Mouse (Mus musculus) lung, postnatal 0 days (tissue): ENCODE measurements around the gene Lpp. TPM values are rescaled to one million over a fixed set of nuclear protein-coding genes. Genes with fewer than 3 reads are reported as not detected.

Experiments
- ATAC-seq: fragments of 200-750 bp; cut with Nextera tagmentation; 2 replicates; pipeline ENCODE4 v1.8.0; 2017; ENCODE audit warnings: moderate library complexity
- DNase-seq: peaks from one replicate; pipeline ENCODE4 v3.0.0-alpha.2; 2016; ENCODE audit warnings: low spot score
- H3K27ac ChIP-seq: fragments of 300-500 bp; sonication (generic); 2 replicates; pipeline ENCODE4 v1.5.1; 2014; ENCODE audit warnings: antibody characterized with exemption, mild to moderate bottlenecking, low read length, mixed read lengths
- H3K27me3 ChIP-seq: fragments of 300-500 bp; sonication (generic); replicated peaks from 2 replicates; pipeline ENCODE4 v1.6.1; 2014; ENCODE audit warnings: low read length, mixed read lengths; ENCODE audit not compliant: insufficient read depth
- H3K36me3 ChIP-seq: fragments of 300-500 bp; sonication (generic); 2 replicates; pipeline ENCODE4 v1.6.1; 2014; ENCODE audit warnings: low read length, mixed read lengths; ENCODE audit not compliant: insufficient read depth
- H3K4me1 ChIP-seq: fragments of 300-500 bp; sonication (generic); 2 replicates; pipeline ENCODE4 v1.6.1; 2014; ENCODE audit warnings: antibody characterized with exemption, low read depth, low read length, mixed read lengths; ENCODE audit not compliant: insufficient read depth
- H3K4me2 ChIP-seq: fragments of 300-500 bp; sonication (generic); replicated peaks from 2 replicates; pipeline ENCODE4 v1.6.1; 2014; ENCODE audit warnings: low read depth, mild to moderate bottlenecking, low read length, moderate library complexity, mixed read lengths
- H3K4me3 ChIP-seq: fragments of 300-500 bp; sonication (generic); 2 replicates; pipeline ENCODE4 v1.5.1; 2014; ENCODE audit warnings: low read depth, low read length
- H3K9ac ChIP-seq: fragments of 300-500 bp; sonication (generic); replicated peaks from 2 replicates; pipeline ENCODE4 v1.6.1; 2014; ENCODE audit warnings: low read depth, mild to moderate bottlenecking
- H3K9me3 ChIP-seq: fragments of 300-500 bp; sonication (generic); 2 replicates; pipeline ENCODE4 v1.6.1; 2016; ENCODE audit warnings: low read length, mixed read lengths
- CTCF ChIP-seq: IDR thresholded peaks from 2 replicates; pipeline ENCODE4 v1.5.1; 2016; ENCODE audit warnings: antibody characterized with exemption, mild to moderate bottlenecking
- EP300 ChIP-seq: IDR thresholded peaks from 2 replicates; pipeline ENCODE4 v1.6.1; 2016; ENCODE audit warnings: antibody characterized with exemption, mild to moderate bottlenecking, control low read depth
- WGBS: fragments of 180-500 bp; shearing (Covaris S2); extraction: QIAGEN DNeasy Blood & Tissue Kit; methylation state at CpG from one replicate; pipeline ENCODE4 v1.1.7; 2014; 5-methylcytosine and 5-hydroxymethylcytosine counted together
- polyA plus RNA-seq: library from polyadenylated mRNA; unstranded; fragments of >200 nt; fragmentation: Nextera tagmentation; extraction: Ambion mirVana; gene quantifications from 2 replicates; pipeline ENCODE4 v1.2.1, GENCODE M21; 2015

Gene Lpp
- polyA plus RNA-seq, 1 experiment from 2014 or later: 36.8 TPM

- DNase-seq (no peak), ATAC-seq (no peak; the same call in 1 of the 2 replicates)
- no peak overlapping the region for H3K4me3 ChIP-seq
- H3K9me3 ChIP-seq: no peaks in the 10 kb centered on the region
- WGBS: 87% methylated on average over 1 of the region's 1 CpGs
- no peak overlapping the region for H3K27ac ChIP-seq
- no peaks in the 10 kb centered on the region for H3K27me3 ChIP-seq
- H3K9ac ChIP-seq: no peak overlapping the region
- no peaks in the 10 kb centered on the region for H3K36me3 ChIP-seq
- H3K4me1 ChIP-seq: no peaks in the 10 kb centered on the region
- no peak overlapping the region for H3K4me2 ChIP-seq
- TF ChIP-seq CTCF: no peak
- no peak for TF ChIP-seq EP300
These were observed 31.6 kb upstream of the Lpp start for GRCm38 (mm10) chr16:24361667-24362066.

GRCm38 (mm10) chr16:24364030-24364687 lies 29.1 kb upstream of the Lpp start:
- Histone ChIP-seq H3K4me3 (no peak overlapping the region), H3K36me3 (no peaks in the 10 kb centered on the region), H3K27me3 (no peaks in the 10 kb centered on the region), H3K27ac (no peak overlapping the region), H3K9ac (no peak overlapping the region), H3K4me2 (no peak overlapping the region), H3K4me1 (no peaks in the 10 kb centered on the region; the same call in 1 of the 2 replicates), H3K9me3 (no peaks in the 10 kb centered on the region)
- ATAC-seq: peak; percentile 71
- peak; percentile 69 for DNase-seq
- TF ChIP-seq CTCF (no peak), EP300 (peak; percentile 55; the same call in 1 of the 2 replicates)
- WGBS: 49% methylated on average over 7 of the region's 7 CpGs

- H3K9ac ChIP-seq: no peak overlapping the region
- ATAC-seq (no peak), DNase-seq (no peak)
- no peak overlapping the region for H3K4me2 ChIP-seq
- no peak overlapping the region for H3K4me3 ChIP-seq
- WGBS: 87% methylated on average over 4 of the region's 4 CpGs
- TF ChIP-seq EP300 (no peak), CTCF (no peak)
- H3K27ac ChIP-seq: no peak overlapping the region
- H3K4me1 ChIP-seq: no peaks in the 10 kb centered on the region; the same call in 1 of the 2 replicates
- H3K36me3 ChIP-seq: no peaks in the 10 kb centered on the region
- H3K27me3 ChIP-seq: no peaks in the 10 kb centered on the region
- H3K9me3 ChIP-seq: no peaks in the 10 kb centered on the region
These were observed 27.4 kb upstream of the Lpp start for GRCm38 (mm10) chr16:24365900-24366299.

- H3K9me3 ChIP-seq: no peaks in the 10 kb centered on the region
- no peak overlapping the region for H3K4me3 ChIP-seq
- H3K9ac ChIP-seq: no peak overlapping the region
- no peaks in the 10 kb centered on the region for H3K36me3 ChIP-seq
- H3K4me1 ChIP-seq: no peaks in the 10 kb centered on the region; the same call in 1 of the 2 replicates
- no peak overlapping the region for H3K27ac ChIP-seq
- WGBS: 50% methylated on average over 6 of the region's 6 CpGs
- H3K4me2 ChIP-seq: no peak overlapping the region
- TF ChIP-seq CTCF (no peak), EP300 (no peak)
- DNase-seq: no peak
- H3K27me3 ChIP-seq: no peaks in the 10 kb centered on the region
- no peak for ATAC-seq
These were observed 26.2 kb upstream of the Lpp start for GRCm38 (mm10) chr16:24367071-24367470.

GRCm38 (mm10) chr16:24367506-24367905 lies 25.8 kb upstream of the Lpp start:
- no peak for DNase-seq
- Histone ChIP-seq H3K36me3 (no peaks in the 10 kb centered on the region), H3K4me3 (no peak overlapping the region), H3K4me1 (no peaks in the 10 kb centered on the region; the same call in 1 of the 2 replicates), H3K4me2 (no peak overlapping the region), H3K27me3 (no peaks in the 10 kb centered on the region), H3K27ac (no peak overlapping the region), H3K9ac (no peak overlapping the region), H3K9me3 (no peaks in the 10 kb centered on the region)
- 33% methylated on average over 7 of the region's 7 CpGs for whole genome bisulfite sequencing
- no peak for ATAC-seq
- no peak for TF ChIP-seq CTCF
- TF ChIP-seq EP300: no peak; the same call in 1 of the 2 replicates

- H3K9me3 ChIP-seq: no peaks in the 10 kb centered on the region
- no peak for DNase-seq
- no peak overlapping the region for H3K4me2 ChIP-seq
- no peak for TF ChIP-seq CTCF
- no peak for TF ChIP-seq EP300
- H3K27ac ChIP-seq: no peak overlapping the region
- H3K4me3 ChIP-seq: no peak overlapping the region
- H3K9ac ChIP-seq: no peak overlapping the region
- no peak for ATAC-seq
- H3K36me3 ChIP-seq: no peaks in the 10 kb centered on the region
- H3K27me3 ChIP-seq: no peaks in the 10 kb centered on the region
- H3K4me1 ChIP-seq: no peaks in the 10 kb centered on the region
These were observed 16.8 kb upstream of the Lpp start for GRCm38 (mm10) chr16:24376478-24376877.
